Mouse (Mus musculus) ES-E14 (cell line): ENCODE data around the gene Pard3b. TPM values are rescaled to one million over a fixed set of nuclear protein-coding genes. Genes with fewer than 3 reads are reported as not detected.

Source experiments
- DNase-seq: peaks from one replicate; pipeline ENCODE4 v3.0.0-alpha.2; 2013; ENCODE audit warnings: low read depth, low spot score
- H3K27ac ChIP-seq: 2 replicates; pipeline ENCODE4 v1.5.1; 2012; ENCODE audit warnings: low read depth, mild to moderate bottlenecking, low read length, moderate library complexity, mixed read lengths; ENCODE audit not compliant: poor library complexity, insufficient read depth, severe bottlenecking
- H3K36me3 ChIP-seq: 2 replicates; pipeline ENCODE4 v1.6.1; 2012; ENCODE audit warnings: mild to moderate bottlenecking, low read length, moderate library complexity, mixed read lengths; ENCODE audit not compliant: control insufficient read depth, poor library complexity, insufficient read depth, severe bottlenecking
- H3K4me1 ChIP-seq, 2 experiments: fragments of 150-350 bp in 1 of 2; sonication (generic) in 1 of 2; 2 replicates each; pipeline ENCODE4 v1.6.1; 2012; ENCODE audit warnings: low read length in 2 of 2, mild to moderate bottlenecking in 1 of 2, mixed read lengths in 1 of 2; ENCODE audit not compliant: control insufficient read depth in 2 of 2, insufficient read depth in 2 of 2, poor library complexity in 1 of 2
- H3K4me3 ChIP-seq, 2 experiments: fragments of 150-350 bp in 1 of 2; sonication (generic) in 1 of 2; 2 replicates each; pipeline ENCODE4 v1.5.1; 2012; ENCODE audit warnings: low read length in 2 of 2, low read depth in 1 of 2, mild to moderate bottlenecking in 1 of 2, mixed read lengths in 1 of 2; ENCODE audit not compliant: insufficient read depth in 1 of 2, poor library complexity in 1 of 2, severe bottlenecking in 1 of 2
- H3K9ac ChIP-seq: 2 replicates; pipeline ENCODE4 v1.6.1; 2012; ENCODE audit warnings: low read depth, mild to moderate bottlenecking, low read length, mixed read lengths; ENCODE audit not compliant: poor library complexity, insufficient read depth, severe bottlenecking
- H3K9me3 ChIP-seq: fragments of 150-350 bp; sonication (generic); 2 replicates; pipeline ENCODE4 v1.6.1; 2012; ENCODE audit warnings: low read depth, mild to moderate bottlenecking, low read length; ENCODE audit not compliant: control insufficient read depth, insufficient read depth
- CHD2 ChIP-seq: IDR thresholded peaks from 2 replicates; pipeline ENCODE4 v1.6.1; 2014; ENCODE audit warnings: mild to moderate bottlenecking, low read depth, low read length, inconsistent platforms
- HCFC1 ChIP-seq: IDR thresholded peaks from 2 replicates; pipeline ENCODE4 v1.6.1; 2012; ENCODE audit warnings: low read length, inconsistent platforms, borderline replicate concordance; ENCODE audit not compliant: insufficient read depth
- MAFK ChIP-seq: IDR thresholded peaks from 2 replicates; pipeline ENCODE4 v1.6.1; 2014; ENCODE audit warnings: mild to moderate bottlenecking, low read depth, low read length, inconsistent platforms; ENCODE audit not compliant: insufficient read depth
- ZC3H11A ChIP-seq: IDR thresholded peaks from 2 replicates; pipeline ENCODE4 v1.6.1; 2012; ENCODE audit warnings: low read depth, mild to moderate bottlenecking, inconsistent platforms, low read length, borderline replicate concordance
- ZNF384 ChIP-seq: IDR thresholded peaks from 2 replicates; pipeline ENCODE4 v1.6.1; 2012; ENCODE audit warnings: low read depth, low read length, inconsistent platforms
- in situ Hi-C, 2 experiments: fragments of 600-800 bp; cut with MboI; formaldehyde crosslinking; loops; one replicate each; pipeline ENCODE4 v1.15.1; 2025; ENCODE audit warnings: low sequenced_read_pairs in 2 of 2, inconsistent platforms in 1 of 2; ENCODE audit not compliant: unreplicated experiment in 2 of 2
- total RNA-seq: library from RNA; depleted of rRNA; stranded (reverse); fragments of 300-350 nt; gene quantifications from 2 replicates; pipeline ENCODE4 v1.2.3, GENCODE M21; 2012

Gene Pard3b
- total RNA-seq, 1 experiment, result 0.49 TPM

DNA sequence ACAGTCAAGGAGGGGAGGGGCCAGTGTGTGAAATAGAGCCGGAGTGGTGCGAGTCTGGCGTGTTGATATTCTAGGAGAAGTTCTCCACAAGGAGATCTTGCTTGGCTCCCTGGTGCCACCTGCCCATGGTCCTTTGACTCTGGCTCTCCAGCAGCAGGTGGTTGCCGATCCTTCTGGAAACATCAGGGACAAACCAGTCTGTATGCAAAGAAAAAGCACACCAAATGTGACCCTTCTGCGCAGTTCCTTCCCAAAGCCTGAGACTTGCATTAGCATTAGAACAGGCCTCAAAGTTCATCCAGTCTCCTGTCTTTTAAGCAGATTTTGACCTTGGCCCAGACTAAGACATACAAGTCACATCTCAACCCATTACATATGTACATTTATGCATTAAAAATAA is 1011.9 kb downstream of the Pard3b start:
- H3K9me3 ChIP-seq, result no peaks in the 10 kb centered on the region
- no peak overlapping the region for H3K9ac ChIP-seq
- DNase-seq, result no peak
- TF ChIP-seq CHD2, result no peak
- no peak for TF ChIP-seq ZNF384
- TF ChIP-seq MAFK, result no peak
- TF ChIP-seq HCFC1, result no peak
- no peak for TF ChIP-seq ZC3H11A
- no peaks in the 10 kb centered on the region for H3K36me3 ChIP-seq
- no peak overlapping the region for H3K27ac ChIP-seq
- in situ Hi-C loops, result no loop called here
- peaks cover 4 to 6% of the 10 kb centered on the region in 2 experiments; a peak in 3 of 4 replicates for H3K4me1 ChIP-seq
- no peak overlapping the region for H3K4me3 ChIP-seq

DNA sequence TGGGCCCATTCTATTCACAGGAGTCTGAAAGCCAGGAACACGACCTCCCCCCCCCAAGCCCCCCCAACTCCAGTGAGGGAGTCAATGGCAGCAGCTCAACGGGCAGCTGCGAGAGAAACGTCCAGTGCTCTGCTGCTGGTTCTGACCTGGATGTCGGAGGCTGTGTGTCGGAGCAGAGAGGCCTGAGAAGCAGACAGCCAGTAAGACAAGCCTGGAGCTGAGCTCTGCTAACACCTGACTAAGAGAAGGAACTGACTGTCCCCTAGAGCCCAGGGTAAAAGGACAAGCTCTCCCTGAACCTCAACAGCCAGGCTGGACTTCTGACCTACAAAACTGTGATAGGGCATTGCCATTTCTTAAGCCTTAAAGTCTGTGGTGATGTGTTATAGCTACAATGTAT is 1015.8 kb downstream of the Pard3b start:
- Histone ChIP-seq H3K27ac (no peak overlapping the region), H3K4me3 (no peak overlapping the region), H3K9ac (no peak overlapping the region), H3K36me3 (no peaks in the 10 kb centered on the region), H3K9me3 (no peaks in the 10 kb centered on the region), H3K4me1 (peaks cover 4% of the 10 kb centered on the region in 2 experiments; a peak in 3 of 4 replicates)
- DNase-seq, result no peak
- in situ Hi-C loops, result no loop called here
- TF ChIP-seq MAFK (no peak), ZC3H11A (no peak), ZNF384 (no peak), CHD2 (no peak), HCFC1 (no peak)

DNA sequence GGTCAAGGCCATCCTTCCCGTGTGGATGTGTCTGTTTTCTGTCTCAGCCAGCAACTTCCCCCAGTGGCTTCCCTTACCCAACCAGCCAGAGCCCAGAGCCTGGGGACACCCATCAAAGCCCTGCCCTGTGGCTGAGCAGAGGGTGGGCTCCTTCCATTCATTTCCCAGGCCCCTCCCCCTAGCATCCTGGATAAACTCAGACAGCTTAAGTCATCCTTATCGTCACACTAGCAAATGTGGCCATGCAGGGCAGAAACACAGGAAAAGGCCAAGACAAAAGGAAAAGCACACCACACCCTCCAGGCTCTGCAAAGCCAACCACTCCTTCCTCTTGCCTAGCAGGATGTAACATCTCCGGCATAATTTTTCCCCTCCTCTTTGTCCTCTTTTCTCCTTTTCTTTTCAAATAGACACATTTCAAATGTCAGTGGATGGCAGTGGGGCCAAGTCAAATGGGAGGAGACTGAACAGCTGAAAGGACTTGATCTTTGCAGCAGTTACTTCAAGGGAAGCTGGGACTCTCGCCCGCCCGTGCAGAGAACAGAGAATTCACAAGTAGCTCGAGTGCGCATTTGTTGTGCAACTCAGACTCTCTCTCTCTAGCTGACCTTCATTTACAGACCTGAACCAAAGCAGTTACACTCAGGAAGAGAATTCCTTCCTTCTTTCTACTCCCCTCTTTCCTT is 1026.5 kb downstream of the Pard3b start:
- Histone ChIP-seq H3K4me3 (no peak overlapping the region), H3K36me3 (no peaks in the 10 kb centered on the region), H3K9ac (no peak overlapping the region; the same call in 1 of the 2 replicates), H3K9me3 (no peaks in the 10 kb centered on the region), H3K4me1 (peaks cover 1 to 3% of the 10 kb centered on the region in 2 experiments; a peak in 1 of 4 replicates), H3K27ac (no peak overlapping the region; the same call in 1 of the 2 replicates)
- TF ChIP-seq ZC3H11A, result no peak
- TF ChIP-seq ZNF384, result no peak
- TF ChIP-seq MAFK, result no peak
- no peak for TF ChIP-seq HCFC1
- TF ChIP-seq CHD2, result no peak
- in situ Hi-C loops, result no loop called here
- peak; percentile 82 for DNase-seq

DNA sequence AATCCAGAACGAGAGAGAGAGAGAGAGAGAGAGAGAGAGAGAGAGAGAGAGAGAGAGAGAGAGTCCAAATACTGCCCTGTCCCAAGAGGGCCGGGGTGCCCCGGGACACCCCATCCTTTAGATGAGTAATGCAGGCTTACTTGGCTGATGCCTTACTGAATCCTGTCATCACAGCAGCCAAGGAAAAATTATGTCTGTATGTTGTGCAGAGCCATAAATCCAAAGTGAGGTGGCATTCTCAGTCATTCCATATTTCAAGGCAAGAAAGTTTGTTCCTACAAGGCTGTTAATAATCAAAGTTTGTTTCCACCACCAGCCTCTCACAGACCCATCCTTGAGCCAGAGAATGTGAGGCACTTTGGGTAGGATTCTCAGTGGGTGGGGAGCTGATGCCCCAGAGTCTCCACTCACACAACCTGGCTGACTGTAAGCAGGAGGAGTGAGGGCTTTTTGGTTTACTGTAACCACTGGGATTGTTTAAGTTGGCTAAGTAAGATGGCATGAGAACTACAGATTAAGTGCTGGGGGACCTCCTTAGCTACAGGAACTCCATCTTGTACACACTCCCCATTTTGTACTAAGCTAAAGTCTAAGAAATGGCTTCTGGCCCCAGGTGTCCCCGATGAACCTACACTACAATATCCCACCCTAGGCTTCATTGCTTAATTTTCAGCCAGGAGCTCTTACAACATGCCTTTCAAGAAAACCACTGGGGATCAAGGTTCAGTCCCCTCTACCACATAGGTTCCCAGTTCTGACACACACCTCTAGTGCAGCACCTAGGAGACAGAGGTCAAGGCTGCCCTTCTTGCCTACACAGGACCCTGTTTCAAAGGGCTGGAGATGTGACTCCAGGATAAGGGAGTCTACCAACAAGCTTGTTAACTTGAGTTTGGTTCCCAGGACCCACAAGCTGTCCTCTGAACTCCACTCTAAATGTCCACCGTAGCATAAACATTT is 1027.4 kb downstream of the Pard3b start:
- Histone ChIP-seq H3K4me3 (no peak overlapping the region), H3K36me3 (no peaks in the 10 kb centered on the region), H3K27ac (no peak overlapping the region; the same call in 1 of the 2 replicates), H3K4me1 (peaks cover 1 to 3% of the 10 kb centered on the region in 2 experiments; a peak in 1 of 4 replicates), H3K9ac (no peak overlapping the region), H3K9me3 (no peaks in the 10 kb centered on the region)
- in situ Hi-C loops, result no loop called here
- TF ChIP-seq HCFC1 (no peak), MAFK (no peak), CHD2 (no peak), ZC3H11A (no peak), ZNF384 (no peak)
- no peak for DNase-seq
